Mouse (Mus musculus): ENCODE results near the gene Amn. TPM values are rescaled to one million over a fixed set of nuclear protein-coding genes. Genes with fewer than 3 reads are reported as not detected.

Amn gene
- polyA plus RNA-seq, 1 experiment from 2014 or later = 123 TPM

DNA sequence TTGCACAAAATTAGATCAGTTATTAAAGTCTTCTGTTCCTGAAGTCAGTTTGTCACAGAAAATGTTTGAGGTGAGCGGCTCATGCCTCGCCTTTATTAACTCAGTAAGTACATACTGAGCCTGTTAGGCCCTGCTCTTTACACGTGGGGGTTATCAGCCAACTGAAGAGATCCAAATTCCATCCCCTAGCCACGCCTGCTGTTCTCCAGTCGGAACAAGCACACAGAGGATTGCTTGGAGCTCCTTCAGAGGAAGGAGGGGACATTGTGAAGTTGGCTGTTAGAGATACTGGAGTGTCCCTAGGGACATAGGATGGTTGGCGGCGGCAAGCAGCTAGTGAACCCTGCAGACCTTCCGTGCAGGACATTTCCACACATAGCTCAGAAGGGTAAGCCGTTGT, 36.5 kb upstream of the Amn start:
- DNase-seq (ENCODE audit: low spot score) (no peak), ATAC-seq (replicated peaks; ENCODE audit: low FRiP score, low read depth) (no peak)
- TF ChIP-seq CTCF (IDR thresholded peaks at IDR 0.05; ENCODE audit: low read depth) = no peak
- Histone ChIP-seq H3K4me3 (replicated peaks; ENCODE audit: low read depth, low read length) (no peak overlapping the region), H3K36me3 (ENCODE audit: insufficient read depth, low read length) (no peaks in the 10 kb centered on the region), H3K9ac (ENCODE audit: low read depth, low read length) (no peak overlapping the region), H3K4me2 (ENCODE audit: low read length) (no peak overlapping the region), H3K27me3 (ENCODE audit: insufficient read depth, low read length) (no peaks in the 10 kb centered on the region), H3K27ac (no peak overlapping the region), H3K4me1 (replicated peaks; ENCODE audit: insufficient read depth, low read length) (peaks cover 10% of the 10 kb centered on the region), H3K9me3 (replicated peaks; ENCODE audit: low read length) (no peaks in the 10 kb centered on the region)
- WGBS = 81% methylated on average over 9 of the region's 9 CpGs

DNA sequence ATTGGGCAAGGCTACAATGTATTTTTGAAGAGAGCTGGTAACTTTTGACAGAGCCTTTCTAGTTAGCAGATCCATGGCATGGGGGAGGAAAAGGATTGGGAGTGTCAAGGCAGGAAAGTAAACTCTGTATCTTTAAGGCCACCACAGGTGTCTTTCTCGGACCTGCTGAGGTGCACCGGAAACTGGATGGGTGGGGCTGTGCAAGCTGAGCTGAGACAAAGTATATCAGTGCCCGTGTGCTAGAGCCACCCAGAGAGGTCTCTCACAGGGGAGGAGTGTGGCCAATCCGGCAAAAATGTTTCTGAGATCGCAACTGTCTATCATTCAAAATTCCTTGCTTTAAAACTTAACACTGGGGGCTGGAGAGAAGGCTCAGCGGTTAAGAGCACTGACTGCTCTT, 35.3 kb upstream of the Amn start:
- Histone ChIP-seq H3K9ac (ENCODE audit: low read depth, low read length) (no peak overlapping the region), H3K27me3 (ENCODE audit: insufficient read depth, low read length) (no peaks in the 10 kb centered on the region), H3K36me3 (ENCODE audit: insufficient read depth, low read length) (no peaks in the 10 kb centered on the region), H3K4me1 (replicated peaks; ENCODE audit: insufficient read depth, low read length) (peaks cover 10% of the 10 kb centered on the region), H3K4me2 (ENCODE audit: low read length) (no peak overlapping the region), H3K27ac (no peak overlapping the region), H3K9me3 (replicated peaks; ENCODE audit: low read length) (no peaks in the 10 kb centered on the region), H3K4me3 (replicated peaks; ENCODE audit: low read depth, low read length) (no peak overlapping the region)
- WGBS = 92% methylated on average over 6 of the region's 6 CpGs
- ATAC-seq (replicated peaks; ENCODE audit: low FRiP score, low read depth) = no peak
- no peak for DNase-seq (ENCODE audit: low spot score)
- 0 out of 2 replicates have a peak, but pooled peaks have one; percentile 4 for TF ChIP-seq CTCF (IDR thresholded peaks at IDR 0.05; ENCODE audit: low read depth)

GRCm38 (mm10) chr12:111237611-111238188, 33.2 kb upstream of the Amn start:
- 72% methylated on average over 16 of the region's 16 CpGs for WGBS
- H3K27ac ChIP-seq = no peak overlapping the region

GRCm38 (mm10) chr12:111238345-111238744, 32.5 kb upstream of the Amn start:
- WGBS = 79% methylated on average over 5 of the region's 5 CpGs
- peak overlapping the region; percentile 70 for H3K27ac ChIP-seq
- no peak for ATAC-seq (replicated peaks; ENCODE audit: low FRiP score, low read depth)

More at GRCm38 (mm10) chr12:111237611-111238188, 33.2 kb upstream of the Amn start:
- Histone ChIP-seq H3K36me3 (ENCODE audit: insufficient read depth, low read length) (no peaks in the 10 kb centered on the region), H3K27me3 (ENCODE audit: insufficient read depth, low read length) (no peaks in the 10 kb centered on the region), H3K4me2 (ENCODE audit: low read length) (no peak overlapping the region), H3K4me1 (replicated peaks; ENCODE audit: insufficient read depth, low read length) (peaks cover 10% of the 10 kb centered on the region), H3K9ac (ENCODE audit: low read depth, low read length) (no peak overlapping the region), H3K4me3 (replicated peaks; ENCODE audit: low read depth, low read length) (no peak overlapping the region), H3K9me3 (replicated peaks; ENCODE audit: low read length) (no peaks in the 10 kb centered on the region)
- no peak for ATAC-seq (replicated peaks; ENCODE audit: low FRiP score, low read depth)
- no peak for TF ChIP-seq CTCF (IDR thresholded peaks at IDR 0.05; ENCODE audit: low read depth)
- DNase-seq (ENCODE audit: low spot score) = no peak

DNA sequence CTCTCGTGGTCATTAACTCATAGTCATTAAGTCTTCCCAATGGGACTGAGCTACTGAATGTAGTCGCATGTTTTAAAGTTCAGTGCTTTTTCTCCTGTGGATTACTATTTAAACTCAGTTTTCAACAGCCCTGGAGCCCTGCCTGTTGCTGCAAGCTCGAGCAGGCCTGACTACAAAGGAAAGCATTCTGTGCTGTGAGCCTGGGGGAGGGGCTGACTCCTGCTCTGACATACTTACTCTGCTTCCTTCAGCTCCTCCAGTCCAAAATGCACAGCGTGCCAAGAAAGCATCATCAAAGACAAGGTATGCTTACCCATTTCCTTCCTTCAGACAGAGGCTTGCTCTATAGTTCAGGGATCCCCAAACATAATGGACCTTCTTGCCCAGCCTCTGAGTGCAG, 32.1 kb upstream of the Amn start:
- WGBS = 31% methylated on average over 4 of the region's 4 CpGs
- DNase-seq (ENCODE audit: low spot score) (peak; percentile 61), ATAC-seq (replicated peaks; ENCODE audit: low FRiP score, low read depth) (0 out of 2 replicates have a peak, but pooled peaks have one; percentile 53)
- H3K27ac ChIP-seq = peak overlapping the region; percentile 70
- no peak overlapping the region for H3K4me3 ChIP-seq (replicated peaks; ENCODE audit: low read depth, low read length)
- peaks cover 6% of the 10 kb centered on the region; the same call in 1 of the 2 replicates for H3K36me3 ChIP-seq (ENCODE audit: insufficient read depth, low read length)
- peaks cover 10% of the 10 kb centered on the region for H3K4me1 ChIP-seq (replicated peaks; ENCODE audit: insufficient read depth, low read length)
- TF ChIP-seq CTCF (IDR thresholded peaks at IDR 0.05; ENCODE audit: low read depth) = no peak
- H3K9ac ChIP-seq (ENCODE audit: low read depth, low read length) = no peak overlapping the region
- no peaks in the 10 kb centered on the region for H3K9me3 ChIP-seq (replicated peaks; ENCODE audit: low read length)
- no peak overlapping the region for H3K4me2 ChIP-seq (ENCODE audit: low read length)
- H3K27me3 ChIP-seq (ENCODE audit: insufficient read depth, low read length) = no peaks in the 10 kb centered on the region

More at GRCm38 (mm10) chr12:111238345-111238744, 32.5 kb upstream of the Amn start:
- no peak overlapping the region for H3K4me2 ChIP-seq (ENCODE audit: low read length)
- H3K27me3 ChIP-seq (ENCODE audit: insufficient read depth, low read length) = no peaks in the 10 kb centered on the region
- H3K36me3 ChIP-seq (ENCODE audit: insufficient read depth, low read length) = peaks cover 5% of the 10 kb centered on the region; the same call in 1 of the 2 replicates
- TF ChIP-seq CTCF (IDR thresholded peaks at IDR 0.05; ENCODE audit: low read depth) = no peak
- H3K9ac ChIP-seq (ENCODE audit: low read depth, low read length) = no peak overlapping the region
- peaks cover 10% of the 10 kb centered on the region for H3K4me1 ChIP-seq (replicated peaks; ENCODE audit: insufficient read depth, low read length)
- no peaks in the 10 kb centered on the region for H3K9me3 ChIP-seq (replicated peaks; ENCODE audit: low read length)
- H3K4me3 ChIP-seq (replicated peaks; ENCODE audit: low read depth, low read length) = no peak overlapping the region
- DNase-seq (ENCODE audit: low spot score) = no peak

DNA sequence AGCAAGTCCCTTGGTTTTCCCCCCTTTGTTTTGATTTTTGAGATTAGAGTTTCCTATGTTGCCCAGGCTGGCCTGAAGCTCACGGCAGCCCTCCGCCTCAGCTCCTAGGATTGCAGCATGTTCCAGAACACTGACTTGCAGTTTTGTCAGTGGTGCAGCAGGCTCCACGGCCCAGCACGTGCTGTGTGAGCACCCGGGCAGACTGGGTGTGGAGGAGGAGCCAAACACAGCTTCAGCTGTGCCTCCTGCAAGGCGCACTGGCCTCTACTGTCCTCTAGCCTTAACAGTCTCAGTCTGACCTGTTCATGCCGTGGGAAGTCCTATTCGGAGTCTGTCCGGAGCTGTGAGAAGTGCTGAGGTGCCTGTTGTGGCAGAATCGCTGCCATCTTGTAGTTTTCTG, 31.0 kb upstream of the Amn start:
- Histone ChIP-seq H3K4me2 (ENCODE audit: low read length) (no peak overlapping the region), H3K4me1 (replicated peaks; ENCODE audit: insufficient read depth, low read length) (peaks cover 10% of the 10 kb centered on the region), H3K27ac (no peak overlapping the region), H3K9me3 (replicated peaks; ENCODE audit: low read length) (no peaks in the 10 kb centered on the region), H3K36me3 (ENCODE audit: insufficient read depth, low read length) (peaks cover 9% of the 10 kb centered on the region; the same call in 1 of the 2 replicates), H3K4me3 (replicated peaks; ENCODE audit: low read depth, low read length) (no peak overlapping the region), H3K27me3 (ENCODE audit: insufficient read depth, low read length) (no peaks in the 10 kb centered on the region), H3K9ac (ENCODE audit: low read depth, low read length) (no peak overlapping the region)
- no peak; the same call in 1 of the 2 replicates for ATAC-seq (replicated peaks; ENCODE audit: low FRiP score, low read depth)
- DNase-seq (ENCODE audit: low spot score) = no peak
- WGBS = 65% methylated on average over 10 of the region's 10 CpGs
- TF ChIP-seq CTCF (IDR thresholded peaks at IDR 0.05; ENCODE audit: low read depth) = no peak
